Mouse (Mus musculus) heart, adult 18-20 months (tissue): Measurements from ENCODE around the gene Nacc1. TPM values are rescaled to one million over a fixed set of nuclear protein-coding genes. Genes with fewer than 3 reads are reported as not detected.
"Not testable (repeated sequence)": the region's sequence is repeated elsewhere in the genome, so short reads cannot be mapped to it uniquely, and the experiment has no call there.

Experiments used
- DNase-seq, 2 experiments: peaks; one replicate each; pipeline ENCODE4 v3.0.0; 2021 to 2022; ENCODE audit warnings: mixed read lengths in 1 of 2
- total RNA-seq, 2 experiments: library from RNA; stranded (reverse); gene quantifications; 2 replicates each; pipeline ENCODE4 v1.2.3; 2021

Nacc1 gene
- total RNA-seq, 2 experiments from 2014 or later = 31.4 to 32.7 TPM

DNA sequence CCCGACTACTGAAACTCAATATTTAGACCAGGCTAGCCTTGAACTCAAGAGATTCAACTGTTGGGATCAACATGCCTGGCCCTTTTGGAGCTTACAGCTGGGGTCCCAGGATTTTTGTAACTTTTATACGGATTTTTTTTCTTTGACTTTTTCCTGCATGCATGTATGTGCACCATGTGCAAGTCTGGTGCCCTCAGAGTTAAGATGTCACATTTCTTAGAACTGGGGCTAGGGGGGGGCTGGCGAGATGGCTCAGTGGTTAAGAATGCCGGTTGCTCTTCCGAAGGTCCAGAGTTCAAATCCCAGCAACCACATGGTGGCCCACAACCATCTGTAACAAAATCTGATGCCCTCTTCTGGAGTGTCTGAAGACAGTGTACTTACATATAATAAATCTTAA lies 12.9 kb upstream of the Nacc1 start:
- no peak for DNase-seq

DNA sequence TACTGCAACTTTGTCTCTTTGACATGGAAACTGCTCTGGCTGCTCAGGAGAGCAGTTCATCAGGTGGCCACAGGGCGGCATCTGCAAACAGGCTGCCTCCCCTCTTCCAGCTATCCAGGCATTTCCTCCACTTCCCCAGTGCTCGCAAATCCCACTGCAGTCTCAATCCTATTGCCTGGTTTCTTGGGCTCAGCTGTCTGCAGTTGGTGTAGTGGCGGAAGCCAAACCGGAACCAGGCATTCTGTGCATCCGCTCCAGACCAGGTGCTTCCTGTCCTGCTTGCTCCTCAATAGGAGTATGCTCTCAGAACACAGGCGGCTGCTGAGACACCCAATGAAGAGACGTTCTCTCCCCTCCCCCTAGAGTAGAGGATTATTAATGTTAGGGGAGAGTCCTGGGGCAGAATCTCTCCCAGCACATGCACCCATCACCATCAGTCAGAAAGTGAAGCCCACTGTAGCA lies 12.2 kb upstream of the Nacc1 start:
- peak; percentile 75 to 93 for DNase-seq

DNA sequence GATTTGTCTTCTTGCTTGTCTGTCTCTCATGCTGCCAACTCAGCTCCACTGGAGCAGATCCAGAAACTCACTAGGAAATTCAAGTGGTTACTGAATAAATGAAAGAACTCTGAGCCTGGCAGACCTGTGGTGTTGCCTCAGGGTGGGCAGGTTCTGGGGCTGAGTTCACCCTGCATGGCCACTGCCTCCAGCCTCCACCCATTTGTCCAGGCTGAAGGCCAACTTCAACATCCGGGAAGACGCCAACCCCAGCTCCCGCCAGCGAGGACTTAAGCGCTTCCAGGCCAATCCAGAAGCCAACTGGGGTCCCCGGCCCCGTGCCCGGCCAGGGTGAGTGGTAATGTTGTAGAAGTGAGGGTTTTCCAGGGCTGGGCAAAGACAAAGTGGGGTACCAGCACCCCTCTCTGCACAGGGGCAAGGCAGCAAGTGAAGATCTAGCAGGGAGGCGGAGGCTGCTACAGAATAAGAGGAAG lies 11.3 kb upstream of the Nacc1 start:
- DNase-seq = peak; percentile 84 to 89

DNA sequence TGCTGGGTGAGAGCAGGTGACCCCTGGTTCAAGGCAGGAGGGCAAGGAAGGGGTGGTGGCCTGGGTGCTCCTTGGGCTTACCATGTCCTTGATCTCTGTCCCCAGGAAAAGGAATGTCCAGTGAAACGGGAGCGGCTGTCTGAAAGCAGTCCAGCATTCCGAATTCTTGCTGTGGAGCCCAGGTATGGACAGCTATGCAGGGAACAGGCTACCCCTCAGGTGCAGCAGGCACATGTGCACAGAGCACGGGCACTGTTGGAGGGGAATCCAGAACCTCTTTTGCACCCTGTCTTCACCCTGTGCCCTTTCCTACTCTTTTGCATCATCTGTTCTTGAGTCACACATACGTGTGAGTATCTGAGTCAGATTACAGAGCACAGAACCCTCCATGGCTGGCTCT lies 10.6 kb upstream of the Nacc1 start:
- DNase-seq = no peak

DNA sequence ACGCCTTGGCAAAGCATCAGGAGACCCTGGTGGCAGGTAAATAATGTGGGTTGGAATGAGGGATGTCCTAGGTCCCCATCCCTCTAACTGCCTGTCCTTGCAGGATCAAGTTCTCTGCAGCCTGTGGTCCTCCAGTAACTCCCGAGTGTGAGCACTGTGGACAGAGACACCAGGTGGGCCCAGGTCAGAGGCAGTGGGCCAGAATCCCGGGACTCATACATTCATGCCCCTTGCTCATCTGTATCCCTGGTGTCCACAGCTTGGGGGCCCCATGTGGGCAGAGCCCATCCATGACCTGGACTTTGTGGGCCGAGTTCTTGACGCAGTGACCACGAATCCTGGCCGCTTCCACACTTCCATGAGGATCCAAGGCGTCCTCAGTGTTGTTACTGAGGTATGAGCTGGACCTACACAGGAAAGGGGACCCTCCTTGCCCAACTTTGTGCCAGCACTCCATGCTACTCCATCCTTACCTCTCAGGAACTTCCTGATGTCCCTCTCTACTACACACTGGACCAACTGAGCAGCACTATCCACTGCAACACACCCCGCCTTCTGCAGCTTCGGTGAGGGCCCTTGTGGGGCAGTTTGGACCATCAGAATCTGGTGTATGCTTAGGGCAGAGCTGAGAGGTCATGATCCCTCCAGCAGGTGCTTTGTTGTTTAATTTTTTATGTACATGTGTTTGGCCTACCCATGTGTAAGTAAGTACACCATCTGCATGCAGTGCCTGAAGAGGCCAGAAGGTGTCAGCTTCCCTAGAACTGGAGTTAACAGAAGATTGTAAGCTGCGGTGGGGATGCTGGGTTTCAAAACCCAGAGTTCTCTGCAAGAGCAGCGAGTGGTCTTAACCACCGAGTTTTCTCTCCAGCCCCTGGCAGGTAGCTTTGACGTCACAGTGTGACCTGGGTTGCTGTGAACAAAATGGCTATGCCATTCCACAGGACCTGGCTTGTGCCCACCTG lies 9.8 kb upstream of the Nacc1 start:
- peak in 1 of 2 experiments; percentile 55 for DNase-seq

DNA sequence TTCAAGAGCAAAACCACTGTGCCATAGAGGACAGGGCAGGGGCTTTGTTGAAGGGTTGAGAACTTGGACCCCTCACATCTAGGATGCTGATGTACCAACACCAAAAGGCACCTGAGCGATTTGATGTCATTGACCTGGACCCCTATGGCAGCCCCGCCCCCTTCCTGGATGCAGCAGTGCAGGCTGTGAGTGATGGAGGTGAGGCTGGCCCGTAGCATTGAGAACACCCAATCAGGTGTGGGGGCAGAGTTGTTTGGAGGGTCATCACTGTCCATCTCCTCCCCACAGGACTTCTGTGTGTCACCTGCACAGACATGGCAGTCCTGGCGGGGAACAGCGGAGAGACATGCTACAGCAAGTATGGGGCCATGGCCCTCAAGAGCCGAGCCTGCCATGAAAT lies 7.5 kb upstream of the Nacc1 start:
- DNase-seq = no peak

DNA sequence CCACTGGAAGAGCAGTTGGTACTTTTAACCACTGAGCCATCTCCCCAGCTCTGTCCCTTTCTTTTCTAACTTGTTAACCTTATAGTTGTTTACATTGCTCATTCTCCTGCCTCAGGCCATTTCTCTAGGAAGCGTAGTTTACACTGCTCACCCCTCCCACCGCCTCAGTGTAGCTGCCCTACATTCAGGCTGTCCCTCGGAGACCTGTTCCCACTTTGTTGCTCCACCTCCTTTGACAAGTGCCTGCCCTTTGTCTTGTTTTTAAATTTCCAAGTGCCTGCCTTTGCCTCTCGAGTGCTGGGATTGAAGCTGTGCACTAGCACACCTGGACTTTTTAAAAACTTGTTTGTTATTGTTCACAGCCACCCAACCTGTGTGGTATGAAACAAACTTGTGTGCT lies 5.7 kb upstream of the Nacc1 start:
- no peak for DNase-seq

DNA sequence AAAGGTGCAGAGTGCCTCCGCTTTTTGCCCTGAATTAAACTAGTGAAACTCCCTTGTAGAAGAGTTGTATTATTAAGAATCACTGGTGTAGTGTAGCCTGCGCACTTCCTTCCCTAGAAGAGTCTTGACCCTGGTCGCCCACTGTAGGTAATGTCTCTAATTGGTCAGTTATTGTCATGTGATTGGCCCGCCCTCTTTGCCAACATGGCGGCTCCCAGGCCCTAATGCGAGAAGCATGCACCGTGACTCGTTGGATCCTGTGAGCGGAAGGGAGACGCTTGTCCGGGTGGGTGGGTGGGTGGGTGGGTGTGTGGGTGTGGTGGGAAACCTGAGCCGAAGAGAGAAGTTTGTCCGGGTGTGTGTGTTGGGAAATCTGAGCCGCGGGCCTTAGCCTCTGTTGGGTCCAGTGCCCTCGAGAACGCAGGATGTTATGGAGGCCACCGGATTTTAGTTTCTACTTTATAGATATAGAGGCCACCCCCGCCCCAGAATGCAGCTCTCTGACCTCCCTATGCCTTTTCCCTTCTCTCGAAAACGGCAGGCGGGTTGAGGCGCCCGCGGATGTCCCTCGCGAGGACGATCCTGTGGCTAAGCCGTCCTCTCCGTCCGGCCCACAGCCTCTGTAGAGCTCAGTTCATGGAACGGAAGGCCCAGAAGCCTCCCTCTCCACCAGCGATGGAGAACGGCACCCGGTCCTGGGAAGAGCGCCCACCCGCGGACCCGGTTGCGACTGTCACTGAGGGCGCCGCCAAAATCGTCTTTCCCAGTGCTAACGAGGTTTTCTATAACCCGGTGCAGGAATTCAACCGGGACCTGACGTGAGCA lies 1.6 kb upstream of the Nacc1 start:
- DNase-seq = peak; percentile 96 to 98

DNA sequence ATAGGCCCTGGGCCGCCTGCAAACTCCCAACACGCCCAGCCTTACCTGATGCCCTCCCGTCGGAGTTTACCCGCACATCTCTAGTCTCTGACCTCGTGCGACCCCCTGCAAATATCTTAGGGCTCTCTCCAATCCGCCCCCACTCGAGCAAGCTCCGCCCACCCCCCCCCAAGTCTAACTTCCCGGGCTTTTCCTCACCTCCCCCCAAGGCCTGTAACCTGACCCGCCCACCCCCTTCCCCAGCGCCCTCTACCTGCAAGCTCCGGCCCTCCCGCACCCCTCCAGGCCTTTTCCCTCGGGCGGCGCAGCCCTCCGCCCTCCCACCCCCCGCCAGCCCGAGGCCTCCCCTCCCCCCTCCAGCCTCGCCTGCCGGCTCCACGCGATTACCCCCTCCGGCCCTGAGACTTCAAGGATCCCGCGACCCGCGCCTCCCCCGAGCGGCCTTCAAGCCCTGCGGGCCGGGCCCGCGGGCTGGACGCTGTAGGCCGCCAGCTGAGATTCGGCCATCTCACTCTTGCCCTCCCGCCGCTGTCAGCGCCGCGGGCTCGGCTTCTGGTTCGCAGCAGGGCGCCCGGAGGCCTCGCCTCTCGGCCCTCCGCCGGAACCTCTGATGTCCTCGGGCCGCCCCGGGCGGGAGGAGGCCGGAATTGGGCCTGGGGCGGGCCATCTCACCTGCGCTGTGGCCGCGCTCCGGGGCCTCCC lies 508 bp downstream of the Nacc1 start:
- no peak for DNase-seq

DNA sequence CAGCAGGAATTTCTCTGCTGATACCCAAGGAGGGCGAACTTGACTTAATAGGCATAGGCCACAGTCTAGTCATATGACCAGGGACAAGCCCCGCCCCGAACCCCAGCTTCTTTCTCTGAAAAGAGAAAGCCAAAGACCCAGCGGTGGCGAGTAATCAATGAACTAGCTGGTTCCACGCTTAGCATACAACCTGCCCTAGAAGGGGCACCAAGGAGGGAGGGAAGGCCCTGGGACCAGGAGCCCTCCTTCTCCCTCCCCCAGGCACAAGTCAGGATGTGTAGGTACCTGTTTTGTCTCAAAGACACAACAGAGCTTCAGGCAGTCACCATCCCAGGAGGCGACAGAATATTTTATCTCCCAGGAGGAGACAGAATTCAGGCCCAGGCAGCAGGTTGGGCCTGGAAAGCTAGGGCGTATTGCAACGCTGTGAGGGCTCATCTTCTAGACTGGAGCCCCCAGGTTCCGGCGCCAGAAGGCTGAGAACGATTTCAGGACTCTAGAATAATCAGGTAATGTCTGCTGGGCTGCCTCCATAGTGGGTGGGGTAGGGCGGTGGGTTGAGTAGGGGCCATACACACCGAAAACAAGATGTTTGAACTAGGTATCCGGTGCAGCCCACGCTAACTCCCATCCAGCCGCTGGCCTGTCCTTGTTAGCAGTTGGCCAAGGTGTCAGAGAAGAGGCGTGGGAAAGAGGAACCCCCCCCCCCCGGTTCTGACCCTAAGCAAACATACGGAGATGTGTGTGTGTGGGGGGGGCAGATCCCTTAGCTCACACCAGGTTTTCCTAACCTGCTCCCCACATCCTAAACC lies 1.3 kb downstream of the Nacc1 start, which contains the start of gene Trmt1:
Gene Trmt1, plus strand, starts transcription at position 117 of the 812 bp plus-strand sequence.
- peak; percentile 31 to 40 for DNase-seq

DNA sequence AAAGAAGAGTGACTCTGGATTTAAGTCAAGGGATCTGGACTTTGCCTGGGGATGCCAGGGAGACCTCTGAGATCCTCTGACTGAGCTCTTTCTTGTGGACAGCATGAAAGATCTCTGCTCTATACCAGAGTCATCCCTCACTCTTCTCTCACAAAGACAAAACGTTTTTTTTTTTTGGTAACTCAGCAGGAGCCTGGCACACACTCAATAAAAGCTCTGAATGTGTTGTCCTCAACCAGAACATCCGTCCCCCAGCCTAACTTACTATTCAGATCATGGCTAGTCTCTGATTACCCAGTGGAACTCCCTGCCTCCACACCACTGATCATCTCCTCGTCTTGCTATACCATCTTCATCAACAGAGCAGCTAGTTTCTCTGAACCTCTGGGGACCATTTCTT lies 3.1 kb downstream of the Nacc1 start:
- no peak for DNase-seq

DNA sequence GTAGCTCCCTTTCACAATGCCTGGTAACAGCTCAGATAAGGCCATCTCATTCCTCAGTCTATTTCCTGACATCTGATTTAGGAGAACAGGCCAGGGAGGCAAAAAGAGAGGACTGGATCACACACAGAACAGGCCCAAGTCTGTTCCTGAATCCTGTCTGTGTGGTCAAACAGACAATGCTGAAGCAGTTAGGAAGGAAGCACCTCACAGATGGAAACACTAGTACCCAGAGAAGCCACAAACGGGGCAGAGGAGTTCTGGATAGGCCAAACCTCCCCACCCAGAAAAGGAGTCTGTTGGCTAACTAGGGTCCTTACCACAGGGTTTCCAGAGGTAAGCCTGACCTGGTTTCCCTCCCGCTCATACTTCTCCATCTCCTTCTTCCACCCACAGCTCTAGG lies 5.4 kb downstream of the Nacc1 start:
- DNase-seq = no peak

DNA sequence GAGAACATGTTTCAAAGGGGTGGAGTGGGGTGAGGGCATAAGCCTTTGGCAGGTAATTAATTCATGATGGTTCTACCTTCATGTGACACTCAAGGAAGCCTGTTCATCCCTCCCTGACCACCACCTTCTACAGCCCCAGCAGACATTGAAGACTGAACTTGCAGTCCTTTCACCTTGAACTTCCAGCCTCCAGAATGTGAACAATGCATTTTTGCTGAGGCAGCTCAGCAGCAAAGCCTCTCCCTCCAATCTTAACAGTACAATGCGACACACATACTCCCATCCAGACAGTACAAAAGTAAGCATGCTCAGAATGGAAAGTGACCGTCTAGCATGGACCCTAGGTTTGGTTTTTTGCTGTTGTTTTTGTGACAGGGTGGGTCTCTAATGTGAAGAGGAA lies 6.2 kb downstream of the Nacc1 start:
- no peak for DNase-seq

DNA sequence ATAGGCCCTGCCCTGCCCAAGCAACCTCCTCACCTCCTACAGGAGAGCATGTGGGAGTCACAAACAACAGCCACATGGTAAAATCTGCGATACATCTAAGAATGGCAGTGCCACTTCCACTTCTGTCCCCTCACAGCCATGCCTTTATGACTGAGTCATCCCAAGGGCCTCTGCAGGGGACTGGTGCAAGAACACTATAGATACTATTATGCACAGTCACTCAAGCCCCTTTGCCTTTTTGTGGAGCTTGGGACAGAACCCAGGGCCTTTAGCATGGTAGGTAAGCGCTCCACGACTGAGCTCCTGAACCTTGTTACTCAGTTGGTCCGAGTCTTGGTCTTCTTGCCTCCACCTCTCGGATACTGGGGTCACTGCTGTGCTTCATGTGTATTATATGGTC lies 10.4 kb downstream of the Nacc1 start:
- DNase-seq = no peak

DNA sequence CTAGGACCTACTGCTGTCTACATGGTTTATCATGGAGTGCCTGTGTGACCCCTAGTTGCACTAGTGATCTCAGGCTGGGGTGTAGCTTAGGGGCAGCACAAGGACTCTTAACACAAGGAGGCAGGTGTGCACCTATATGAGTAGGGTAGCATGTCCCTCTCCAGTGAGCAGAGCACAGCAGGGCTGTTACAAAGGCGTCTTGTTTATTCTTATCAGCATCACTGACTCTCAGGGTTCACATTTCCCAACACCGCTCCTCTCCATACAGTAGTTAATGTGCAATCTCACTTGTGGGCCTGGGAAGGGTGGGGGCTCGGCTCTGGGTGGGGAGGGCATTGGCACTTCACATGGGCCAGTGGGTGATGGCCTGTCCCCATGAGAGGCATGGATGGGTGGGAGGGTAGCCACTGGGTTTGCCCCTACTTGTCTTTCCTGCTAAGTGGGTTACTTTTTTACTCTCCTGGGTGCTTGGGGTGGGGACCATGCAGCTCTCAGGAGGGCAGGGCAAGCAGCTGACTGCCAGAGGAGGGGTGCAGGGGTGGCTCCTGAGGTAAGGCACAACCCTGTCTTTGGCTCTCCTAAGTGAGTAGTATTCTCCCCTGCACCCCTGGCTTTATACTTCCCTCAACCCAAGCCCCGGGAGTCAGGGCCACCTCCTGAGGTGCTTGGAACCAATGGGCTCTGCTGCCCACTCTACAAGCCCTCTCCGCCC lies 17.2 kb downstream of the Nacc1 start:
- DNase-seq = not testable (repeated sequence)

DNA sequence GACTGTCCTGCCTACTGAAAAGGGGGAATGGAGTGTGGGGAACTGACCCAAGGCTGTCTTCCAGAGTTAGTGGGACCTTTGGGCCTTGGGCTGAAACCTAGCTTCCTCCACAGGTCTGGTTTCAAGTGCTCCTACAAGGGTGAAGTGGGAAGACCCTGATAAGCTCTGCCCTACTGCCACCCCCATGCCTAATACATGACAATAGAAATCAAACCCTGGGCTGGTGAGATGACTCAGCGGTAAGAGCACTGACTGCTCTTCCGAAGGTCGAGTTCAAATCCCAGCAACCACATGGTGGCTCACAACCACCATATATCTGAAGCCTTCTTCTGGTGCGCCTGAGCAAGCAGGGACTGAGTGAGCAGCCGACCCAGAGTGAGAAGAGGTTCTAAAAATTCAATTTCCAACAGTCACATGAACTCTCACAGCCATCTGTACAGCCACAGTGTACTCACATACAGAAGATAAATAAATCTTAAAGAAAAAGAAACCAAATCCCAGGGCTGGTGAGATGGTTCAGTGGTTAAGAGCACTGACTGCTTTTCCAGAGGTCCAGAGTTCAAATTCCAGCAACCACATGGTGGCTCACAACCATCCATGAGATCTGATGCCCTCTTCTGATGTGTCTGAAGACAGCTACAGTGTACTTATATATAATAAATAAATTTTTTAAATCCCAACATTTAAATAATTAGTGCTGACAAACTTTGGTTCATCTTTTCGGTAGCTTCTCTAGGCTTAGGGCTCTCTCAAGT lies 18.8 kb downstream of the Nacc1 start:
- DNase-seq = no peak

DNA sequence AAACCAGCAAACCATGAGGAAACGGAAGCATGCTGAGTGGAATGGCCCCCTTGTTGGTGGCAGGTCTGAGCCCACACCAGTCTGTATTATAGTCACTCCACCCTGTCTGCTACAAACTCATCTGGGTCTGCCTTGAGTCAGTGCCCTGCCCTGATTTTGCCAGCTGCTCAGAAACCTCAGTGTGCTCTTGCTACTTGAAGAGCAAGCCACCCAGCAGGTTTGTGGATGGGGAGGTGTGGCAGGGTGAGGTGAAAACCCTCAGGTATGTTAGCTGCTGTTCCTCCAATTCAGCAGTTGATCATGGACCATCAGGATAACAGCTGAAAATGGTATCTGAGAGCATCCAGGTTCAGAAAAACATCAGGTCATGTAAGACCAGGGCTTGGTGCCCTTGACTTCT lies 19.6 kb downstream of the Nacc1 start:
- DNase-seq = no peak

DNA sequence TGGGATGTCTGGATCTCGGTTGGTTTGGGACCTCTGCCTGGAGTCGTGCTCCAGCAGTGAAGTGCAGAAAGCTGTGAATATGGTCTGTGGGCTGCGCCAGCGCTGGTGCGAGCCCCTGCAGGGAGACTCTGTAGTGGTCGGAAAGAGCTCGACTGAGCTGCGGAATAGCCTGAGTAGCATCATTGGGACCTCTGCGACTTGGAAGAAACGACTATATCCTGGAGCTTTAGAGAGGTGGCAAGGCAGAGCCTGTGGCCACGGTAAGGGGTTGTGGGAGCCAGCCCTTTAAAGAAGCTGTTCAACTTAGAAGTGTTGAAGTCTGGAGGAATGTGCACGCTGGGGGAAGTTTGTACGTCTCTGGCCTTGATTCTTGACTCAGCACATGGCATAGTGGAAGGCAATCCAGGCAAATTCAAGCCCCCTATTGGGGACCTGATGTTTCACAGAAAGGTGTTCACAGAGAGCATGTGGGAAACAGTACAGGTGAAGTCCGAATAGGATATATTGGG lies 22.2 kb downstream of the Nacc1 start:
- no peak for DNase-seq

DNA sequence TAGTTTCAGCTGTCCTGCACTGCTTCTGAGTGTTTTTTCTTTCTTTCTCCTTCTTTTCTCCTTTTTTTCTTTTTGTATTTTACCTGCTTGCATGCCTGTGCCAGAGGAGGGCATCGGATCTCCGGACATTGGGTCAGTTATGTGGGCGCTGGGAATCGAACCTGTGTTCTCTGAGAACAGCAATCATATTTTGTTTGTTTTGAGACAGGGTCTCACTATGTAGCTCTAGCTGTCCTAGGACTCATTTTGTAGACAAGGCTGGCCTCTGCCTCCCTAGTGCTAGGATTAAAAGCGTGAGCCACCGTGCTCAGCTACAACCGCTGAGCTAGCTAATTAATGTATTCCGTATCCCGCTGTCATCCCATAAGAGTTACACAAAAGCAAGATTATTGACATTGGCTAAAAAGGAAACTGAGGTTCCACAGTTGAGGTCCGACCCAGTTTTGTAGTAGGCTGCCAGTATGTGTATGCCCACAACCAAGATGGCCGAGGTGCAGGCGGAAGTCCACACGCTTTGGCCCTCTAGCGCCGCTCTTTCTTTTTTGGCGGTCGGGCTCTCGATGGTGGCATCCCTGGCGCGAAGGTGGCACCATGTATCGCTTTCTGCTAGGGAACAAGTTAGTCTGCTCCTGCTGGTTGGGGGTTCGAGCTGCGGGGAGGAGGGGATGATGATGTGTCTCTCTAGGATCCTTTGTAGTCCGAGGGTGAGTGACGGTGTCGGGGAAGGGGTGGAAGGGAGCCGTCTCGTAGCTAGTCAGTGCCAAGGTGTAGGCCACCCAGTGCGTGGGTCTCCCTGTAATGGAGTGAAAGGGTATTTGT lies 22.9 kb downstream of the Nacc1 start:
- DNase-seq = peak; percentile 88 to 89
